Mouse (Mus musculus) spleen, postnatal 0 days (tissue): ENCODE results near the gene Zfp968. TPM values are rescaled to one million over a fixed set of nuclear protein-coding genes. Genes with fewer than 3 reads are reported as not detected.

Experiments
- polyA plus RNA-seq: library from polyadenylated mRNA; unstranded; fragments of >200 nt; fragmentation: Nextera tagmentation; extraction: Ambion mirVana; gene quantifications from 2 replicates; pipeline ENCODE4 v1.2.1, GENCODE M21; 2015

Zfp968 gene
- 1.4 and 2.7 TPM in 2 replicates for polyA plus RNA-seq

DNA sequence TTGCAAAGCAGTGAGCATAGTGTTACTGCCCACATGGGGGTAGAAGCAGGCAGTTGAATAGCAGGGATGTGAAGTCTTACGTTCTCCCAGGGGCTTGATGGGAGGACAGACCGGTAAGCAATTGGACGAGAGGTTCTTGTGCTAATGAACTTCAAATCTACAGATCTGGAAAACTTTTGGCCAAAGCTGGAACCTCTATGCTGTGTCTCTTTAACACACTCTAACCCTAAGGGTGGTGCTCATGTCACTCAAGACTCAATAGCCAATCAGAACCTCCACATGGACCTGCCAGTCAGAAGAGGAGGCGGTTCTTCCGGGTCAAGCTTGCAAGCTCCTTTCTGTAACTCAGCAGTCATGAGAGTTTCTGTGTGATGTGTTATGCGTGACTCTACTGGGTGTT lies at the start of gene Zfp968:
Gene Zfp968 (plus strand): TSS at position 301 of the 400 bp plus-strand sequence.

DNA sequence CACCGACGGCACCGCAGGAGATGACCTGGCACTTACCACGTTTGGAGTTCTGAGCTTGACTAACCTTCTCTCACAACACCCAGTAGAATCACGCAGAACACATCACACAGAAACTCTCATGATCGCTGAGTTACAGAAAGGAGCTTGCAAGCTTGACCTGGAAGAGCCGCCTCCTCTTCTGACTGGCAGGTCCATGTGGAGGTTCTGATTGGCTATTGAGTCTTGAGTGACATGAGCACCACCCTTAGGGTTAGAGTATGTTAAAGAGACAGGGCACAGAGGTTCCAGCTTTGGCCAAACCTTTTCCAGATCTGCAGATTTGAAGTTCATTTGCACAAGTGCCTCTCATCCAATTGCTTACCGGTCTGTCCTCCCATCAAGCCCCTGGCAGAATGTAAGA lies 34.1 kb upstream of the Zfp968 start, which contains the start of gene Gm4631:
Gene Gm4631 (minus strand): TSS at position 101 of the 400 bp plus-strand sequence.

Other genes starting within 250 kb of the Zfp968 start
- gene Gm14399, start 230.4 kb upstream of the Zfp968 start, polyA plus RNA-seq: 0.85 and 1.5 TPM in 2 replicates
- gene Gm14443, start 196.6 kb upstream of the Zfp968 start, polyA plus RNA-seq: 0.08 and 0.42 TPM in 2 replicates
- 0.67 and 3.2 TPM in 2 replicates for gene Gm14391, start 165.5 kb upstream of the Zfp968 start, polyA plus RNA-seq
- not detected in 2 replicates for gene Gm14440, start 97.3 kb upstream of the Zfp968 start, polyA plus RNA-seq
- gene Gm4631, start 34.2 kb upstream of the Zfp968 start, polyA plus RNA-seq: 6.2 and 6.8 TPM in 2 replicates
- 2.2 and 4.6 TPM in 2 replicates for gene Gm4724, start 63.4 kb downstream of the Zfp968 start, polyA plus RNA-seq
- gene Zfp965, start 97.5 kb downstream of the Zfp968 start, polyA plus RNA-seq: 4.1 and 5.3 TPM in 2 replicates